Mouse (Mus musculus) lung, postnatal 14 days (tissue): Measurements from ENCODE around the gene Gstp2.
A peak's percentile ranks its signal among the peaks of the same experiment; 100 is the strongest.
"Not testable (repeated sequence)": the region's sequence is repeated elsewhere in the genome, so short reads cannot be mapped to it uniquely, and the experiment has no call there.

ENCODE experiments used
- DNase-seq: peaks from one replicate; pipeline ENCODE4 v3.0.0; 2021

Gstp2 gene

DNA sequence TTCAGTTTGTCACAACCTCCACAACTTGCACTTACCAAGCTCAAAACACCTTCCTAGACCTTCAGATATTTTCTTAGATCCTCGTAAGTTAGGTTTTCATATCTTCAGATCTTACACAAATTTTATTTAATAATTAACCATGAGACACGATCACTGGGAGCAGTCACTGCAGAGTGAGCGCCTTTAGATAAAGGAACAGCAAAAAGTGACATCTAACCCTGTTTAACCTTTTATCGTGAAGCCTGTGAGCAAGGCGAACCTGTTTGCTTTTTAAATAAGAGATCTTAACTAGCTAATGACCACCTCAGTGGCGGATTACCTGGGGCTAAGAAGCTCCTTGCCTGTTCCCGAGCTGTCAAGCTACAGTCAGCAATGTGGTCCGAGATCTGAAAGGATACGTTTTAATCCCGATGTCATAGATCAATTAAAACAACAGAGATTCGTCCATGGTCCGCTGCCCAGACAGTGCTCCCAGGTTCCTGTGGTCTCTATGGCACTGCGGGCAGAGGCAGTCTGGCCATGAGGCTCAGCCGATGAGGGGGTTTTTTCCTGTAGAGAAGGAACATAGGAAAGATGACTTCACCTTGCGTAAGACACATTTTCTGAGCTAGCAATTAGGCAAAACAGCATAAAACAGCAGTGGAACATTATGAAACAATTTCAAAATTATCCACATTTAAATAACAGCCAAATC is 23.0 kb upstream of the Gstp2 start:
- no peak for DNase-seq

DNA sequence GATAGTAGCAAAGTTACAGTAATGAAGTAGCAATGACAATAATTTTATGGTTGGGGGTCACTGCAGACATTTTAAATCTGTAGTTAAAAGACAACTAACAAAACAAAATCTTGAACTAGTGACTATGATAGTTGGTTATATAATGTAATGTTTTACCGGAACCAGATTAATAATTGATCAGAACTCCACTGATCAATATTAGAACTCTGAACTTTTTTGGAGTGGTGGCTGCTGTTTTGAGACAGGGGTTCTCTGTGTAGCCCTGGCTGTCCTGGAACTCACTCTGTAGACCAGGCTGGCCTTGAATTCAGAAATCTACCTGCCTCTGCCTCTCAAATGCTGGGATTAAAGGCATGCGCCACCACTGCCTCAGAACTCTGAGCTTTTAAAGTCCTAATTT is 22.4 kb upstream of the Gstp2 start:
- DNase-seq = not testable (repeated sequence)

DNA sequence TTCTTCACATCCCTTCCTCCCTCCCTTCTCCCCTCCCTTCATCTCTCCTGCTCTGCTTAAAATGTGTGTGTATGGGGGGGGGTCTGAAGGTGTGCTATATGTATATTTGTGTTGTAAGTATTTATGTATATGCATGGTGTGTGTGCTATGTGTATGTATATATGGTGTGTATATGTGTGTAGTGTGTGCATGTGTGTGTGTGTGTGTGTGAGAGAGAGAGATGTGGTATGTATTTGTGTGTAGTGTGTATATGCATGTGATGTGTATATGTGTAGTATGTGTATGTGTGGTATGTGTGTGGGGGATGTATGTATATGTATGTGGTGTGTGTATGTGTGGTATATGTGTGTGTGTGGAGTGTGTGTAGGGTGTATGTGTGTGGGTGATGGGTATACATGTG is 21.1 kb upstream of the Gstp2 start:
- no peak for DNase-seq

DNA sequence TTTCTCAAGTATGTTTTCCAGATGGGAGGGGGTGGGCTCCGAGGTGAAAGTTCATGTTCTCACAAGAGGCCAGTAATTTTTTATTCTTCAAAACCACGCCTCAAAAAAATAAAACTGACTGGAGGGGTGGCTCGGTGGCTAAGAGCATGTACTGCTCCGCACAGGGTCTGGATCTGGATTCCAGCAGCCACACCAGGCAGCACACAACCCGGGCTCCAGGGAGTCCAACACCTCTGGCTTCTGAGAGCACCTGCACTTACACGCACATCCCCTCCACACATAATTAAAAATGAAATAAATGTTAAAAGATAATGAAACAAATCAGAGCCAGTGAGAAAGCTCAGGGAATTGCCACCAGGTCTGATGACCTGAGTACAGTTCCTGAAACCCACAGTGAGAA is 20.5 kb upstream of the Gstp2 start:
- DNase-seq = no peak

GRCm38 (mm10) chr19:4064501-4064900 is 18.7 kb upstream of the Gstp2 start:
- DNase-seq = not testable (repeated sequence)

- DNase-seq = not testable (repeated sequence)
These were observed 17.5 kb upstream of the Gstp2 start for GRCm38 (mm10) chr19:4063357-4063756.

- DNase-seq = no peak
These were observed 15.2 kb upstream of the Gstp2 start for GRCm38 (mm10) chr19:4060899-4061465.

DNA sequence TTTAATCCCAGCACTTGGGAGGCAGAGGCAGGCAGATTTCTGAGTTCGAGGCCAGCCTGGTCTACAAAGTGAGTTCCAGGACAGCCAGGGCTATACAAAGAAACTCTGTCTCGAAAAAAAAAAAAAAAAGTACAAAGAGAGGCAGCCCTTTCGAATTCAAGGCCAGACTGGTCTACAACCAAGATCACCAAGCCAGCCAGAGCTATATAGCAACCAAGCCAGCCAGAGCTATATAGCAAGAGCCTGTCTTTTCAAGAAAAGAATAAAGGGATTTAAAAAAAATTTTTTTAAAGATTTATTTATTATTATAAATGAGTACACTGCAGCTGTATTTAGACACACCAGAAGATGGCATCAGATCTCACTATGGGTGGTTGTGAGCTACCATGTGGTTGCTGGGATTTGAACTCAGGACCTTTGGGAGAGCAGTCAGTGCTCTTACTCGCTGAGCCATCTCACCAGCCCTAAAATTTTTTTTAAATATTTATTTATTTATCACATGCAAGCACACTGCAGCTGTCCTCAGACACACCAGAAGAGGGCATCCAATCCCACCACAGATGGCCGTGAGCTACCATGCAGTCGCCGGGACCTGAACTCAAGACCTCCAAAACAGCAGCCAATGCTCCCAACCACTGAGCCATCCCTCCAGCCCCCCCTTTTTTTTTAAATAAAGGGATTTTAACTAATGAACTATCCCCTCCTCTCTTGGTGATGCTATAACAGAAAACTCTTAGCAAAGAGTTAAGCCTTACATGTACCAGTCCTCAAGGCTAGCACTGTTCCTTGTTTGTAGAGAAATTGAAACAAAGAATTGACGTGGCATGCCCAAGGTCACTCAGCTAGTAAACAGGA is 14.4 kb upstream of the Gstp2 start:
- not testable (repeated sequence) for DNase-seq

DNA sequence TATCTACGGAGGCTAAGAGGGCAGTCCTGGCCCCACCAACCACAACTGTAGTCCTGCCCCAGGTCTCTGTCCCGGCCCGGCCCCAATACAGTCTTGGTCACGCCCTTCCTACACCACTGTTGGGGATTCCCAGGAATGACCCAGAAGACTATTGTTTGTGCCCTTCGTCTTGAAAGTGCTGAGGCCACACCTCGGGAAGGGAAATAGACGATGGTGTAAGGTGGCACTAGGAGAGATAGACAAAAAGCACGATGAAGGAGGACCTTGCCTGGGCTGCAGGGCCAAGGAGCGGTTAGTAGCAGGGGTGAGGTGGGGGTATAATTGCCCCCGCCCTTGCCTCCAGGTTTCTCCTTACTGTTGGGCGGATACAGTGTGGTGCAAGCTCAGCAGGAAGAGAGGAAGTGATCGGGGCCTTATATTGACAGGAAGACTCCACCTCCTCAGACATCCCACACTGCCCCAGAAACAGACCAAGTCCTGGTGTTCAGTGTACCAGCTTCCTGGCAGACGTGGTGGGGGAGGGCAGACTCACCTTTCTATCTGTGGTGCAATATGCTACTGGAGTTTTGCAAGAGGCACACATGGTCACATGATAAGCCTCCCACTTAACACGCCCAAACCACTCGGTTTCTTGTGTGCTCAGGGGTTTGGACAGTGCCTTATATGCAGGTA is 13.4 kb upstream of the Gstp2 start, which contains the start of gene Gstp3:
Gstp3 (minus strand) TSS at position 501 of the 672 bp plus-strand sequence.
- peak; percentile 26 for DNase-seq

DNA sequence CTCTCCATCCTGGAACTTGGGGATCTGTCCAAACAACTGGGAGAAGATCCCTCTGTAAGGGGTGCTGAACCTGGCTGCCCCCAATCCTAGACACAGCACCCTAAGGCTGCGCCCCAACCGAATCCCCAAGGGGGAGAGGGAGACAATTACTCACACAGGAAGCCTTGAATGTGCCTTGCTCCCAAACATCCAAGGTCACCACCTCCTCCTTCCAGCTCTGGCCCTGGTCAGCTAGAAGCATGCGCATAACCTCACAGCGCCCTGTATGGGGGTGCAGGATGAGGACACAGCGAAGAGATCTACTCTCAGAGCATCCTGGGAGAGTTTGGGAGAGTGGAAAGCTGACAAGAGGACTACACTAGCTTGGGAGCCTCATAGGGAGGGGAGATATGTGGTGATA is 12.8 kb upstream of the Gstp2 start:
- no peak for DNase-seq

- DNase-seq = no peak
These were observed 12.1 kb upstream of the Gstp2 start for GRCm38 (mm10) chr19:4057962-4058361.

- no peak for DNase-seq
These were observed 11.6 kb upstream of the Gstp2 start for GRCm38 (mm10) chr19:4057389-4057788.

- DNase-seq = no peak
These were observed 10.9 kb upstream of the Gstp2 start for GRCm38 (mm10) chr19:4056727-4057126.

DNA sequence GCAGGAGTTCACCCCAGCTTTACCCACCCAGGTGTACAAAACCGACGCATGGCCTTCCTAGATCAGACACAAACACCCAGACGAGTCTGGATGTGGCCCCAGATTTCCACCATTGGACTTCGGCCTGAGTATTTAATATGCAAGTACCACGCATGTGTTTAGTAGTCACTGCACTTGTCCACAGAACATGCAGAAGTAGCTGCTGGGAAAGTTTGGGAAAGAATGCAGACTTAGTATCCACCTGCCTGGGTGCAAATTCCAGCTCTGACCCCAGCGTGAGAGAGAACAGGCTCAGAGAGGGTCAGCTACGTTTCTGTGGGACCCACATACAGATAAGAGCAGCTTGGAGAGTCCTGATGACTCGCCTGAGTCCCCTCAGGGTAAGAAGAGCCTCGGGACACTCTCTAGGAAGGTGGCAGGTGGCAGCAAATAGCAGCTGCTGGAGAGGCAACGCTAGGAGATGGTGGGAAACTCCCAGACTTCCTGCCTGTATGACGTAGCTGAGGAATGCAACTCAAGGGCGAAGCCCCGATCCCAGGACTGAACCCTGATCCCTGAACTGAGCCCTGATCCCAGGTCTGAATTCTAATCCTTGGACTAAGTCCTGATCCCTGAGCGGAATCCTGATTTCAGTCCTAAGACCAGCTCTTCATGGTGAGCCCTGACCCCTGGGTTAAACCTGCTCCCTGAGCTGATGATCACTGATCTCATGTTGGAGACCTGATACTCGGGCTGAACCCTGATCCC is 10.3 kb upstream of the Gstp2 start:
- DNase-seq = no peak

- DNase-seq = no peak
These were observed 9.6 kb upstream of the Gstp2 start for GRCm38 (mm10) chr19:4055216-4055946.

GRCm38 (mm10) chr19:4054613-4055012 is 8.8 kb upstream of the Gstp2 start:
- DNase-seq = no peak

- no peak for DNase-seq
These were observed 6.8 kb upstream of the Gstp2 start for GRCm38 (mm10) chr19:4052516-4053030.

- peak; percentile 86 for DNase-seq
These were observed 6.1 kb upstream of the Gstp2 start for GRCm38 (mm10) chr19:4051741-4052515.

- DNase-seq = no peak
These were observed 5.2 kb upstream of the Gstp2 start for GRCm38 (mm10) chr19:4051016-4051415.

DNA sequence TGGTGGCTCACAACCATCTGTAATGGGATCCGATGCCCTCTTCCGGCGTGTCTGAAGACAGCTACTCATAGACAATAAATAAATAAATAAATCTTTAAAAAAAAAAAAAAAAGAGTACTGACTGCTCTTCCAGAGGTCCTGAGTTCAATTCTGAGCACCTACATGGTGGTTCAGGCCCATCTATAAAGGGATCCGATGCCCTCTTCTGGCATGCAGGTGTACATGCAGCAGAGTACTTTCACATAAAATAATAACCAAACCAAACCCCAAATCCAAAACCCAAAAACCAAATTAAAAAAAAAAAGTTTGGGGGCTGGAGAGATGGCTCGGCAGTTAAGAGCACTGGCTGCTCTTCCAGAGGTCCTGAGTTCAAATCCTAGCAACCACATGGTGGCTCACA is 3.2 kb upstream of the Gstp2 start:
- DNase-seq = not testable (repeated sequence)

DNA sequence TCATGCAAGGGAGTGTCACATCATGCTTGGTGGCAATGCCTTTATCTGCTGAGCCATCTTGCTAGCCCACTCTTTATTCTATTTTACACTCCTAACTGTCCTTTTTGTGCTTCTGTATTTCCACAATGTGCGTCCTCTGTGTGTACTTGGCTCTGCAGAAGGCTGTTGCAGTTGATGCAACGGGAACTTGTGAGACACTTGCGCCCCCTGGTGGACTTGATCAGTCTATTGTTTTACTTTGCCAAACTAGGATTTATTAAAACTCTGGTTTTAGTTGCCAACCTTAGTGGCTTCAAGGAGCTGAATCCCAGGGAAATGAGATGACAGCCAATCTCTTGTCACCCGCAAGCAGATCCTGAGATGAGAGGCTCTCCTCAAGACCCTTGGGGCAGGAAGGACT is 2.0 kb upstream of the Gstp2 start:
- DNase-seq = peak; percentile 93
